Mouse (Mus musculus) ES-E14 (cell line): ENCODE measurements around the gene Wdcp. TPM values are rescaled to one million over a fixed set of nuclear protein-coding genes. Genes with fewer than 3 reads are reported as not detected.

Experiments used
- DNase-seq: peaks from one replicate; pipeline ENCODE4 v3.0.0-alpha.2; 2013; ENCODE audit warnings: low read depth, low spot score
- H3K27ac ChIP-seq: 2 replicates; pipeline ENCODE4 v1.5.1; 2012; ENCODE audit warnings: low read depth, mild to moderate bottlenecking, low read length, moderate library complexity, mixed read lengths; ENCODE audit not compliant: poor library complexity, insufficient read depth, severe bottlenecking
- H3K36me3 ChIP-seq: 2 replicates; pipeline ENCODE4 v1.6.1; 2012; ENCODE audit warnings: mild to moderate bottlenecking, low read length, moderate library complexity, mixed read lengths; ENCODE audit not compliant: control insufficient read depth, poor library complexity, insufficient read depth, severe bottlenecking
- H3K4me1 ChIP-seq, 2 experiments: fragments of 150-350 bp in 1 of 2; sonication (generic) in 1 of 2; 2 replicates each; pipeline ENCODE4 v1.6.1; 2012; ENCODE audit warnings: low read length in 2 of 2, mild to moderate bottlenecking in 1 of 2, mixed read lengths in 1 of 2; ENCODE audit not compliant: control insufficient read depth in 2 of 2, insufficient read depth in 2 of 2, poor library complexity in 1 of 2
- H3K4me3 ChIP-seq, 2 experiments: fragments of 150-350 bp in 1 of 2; sonication (generic) in 1 of 2; 2 replicates each; pipeline ENCODE4 v1.5.1; 2012; ENCODE audit warnings: low read length in 2 of 2, low read depth in 1 of 2, mild to moderate bottlenecking in 1 of 2, mixed read lengths in 1 of 2; ENCODE audit not compliant: insufficient read depth in 1 of 2, poor library complexity in 1 of 2, severe bottlenecking in 1 of 2
- H3K9ac ChIP-seq: 2 replicates; pipeline ENCODE4 v1.6.1; 2012; ENCODE audit warnings: low read depth, mild to moderate bottlenecking, low read length, mixed read lengths; ENCODE audit not compliant: poor library complexity, insufficient read depth, severe bottlenecking
- H3K9me3 ChIP-seq: fragments of 150-350 bp; sonication (generic); 2 replicates; pipeline ENCODE4 v1.6.1; 2012; ENCODE audit warnings: low read depth, mild to moderate bottlenecking, low read length; ENCODE audit not compliant: control insufficient read depth, insufficient read depth
- CHD2 ChIP-seq: IDR thresholded peaks from 2 replicates; pipeline ENCODE4 v1.6.1; 2014; ENCODE audit warnings: mild to moderate bottlenecking, low read depth, low read length, inconsistent platforms
- HCFC1 ChIP-seq: IDR thresholded peaks from 2 replicates; pipeline ENCODE4 v1.6.1; 2012; ENCODE audit warnings: low read length, inconsistent platforms, borderline replicate concordance; ENCODE audit not compliant: insufficient read depth
- MAFK ChIP-seq: IDR thresholded peaks from 2 replicates; pipeline ENCODE4 v1.6.1; 2014; ENCODE audit warnings: mild to moderate bottlenecking, low read depth, low read length, inconsistent platforms; ENCODE audit not compliant: insufficient read depth
- ZC3H11A ChIP-seq: IDR thresholded peaks from 2 replicates; pipeline ENCODE4 v1.6.1; 2012; ENCODE audit warnings: low read depth, mild to moderate bottlenecking, inconsistent platforms, low read length, borderline replicate concordance
- ZNF384 ChIP-seq: IDR thresholded peaks from 2 replicates; pipeline ENCODE4 v1.6.1; 2012; ENCODE audit warnings: low read depth, low read length, inconsistent platforms
- in situ Hi-C, 2 experiments: fragments of 600-800 bp; cut with MboI; formaldehyde crosslinking; loops; one replicate each; pipeline ENCODE4 v1.15.1; 2025; ENCODE audit warnings: low sequenced_read_pairs in 2 of 2, inconsistent platforms in 1 of 2; ENCODE audit not compliant: unreplicated experiment in 2 of 2
- total RNA-seq: library from RNA; depleted of rRNA; stranded (reverse); fragments of 300-350 nt; gene quantifications from 2 replicates; pipeline ENCODE4 v1.2.3, GENCODE M21; 2012

Wdcp gene
- total RNA-seq, 1 experiment = 19.5 TPM

DNA sequence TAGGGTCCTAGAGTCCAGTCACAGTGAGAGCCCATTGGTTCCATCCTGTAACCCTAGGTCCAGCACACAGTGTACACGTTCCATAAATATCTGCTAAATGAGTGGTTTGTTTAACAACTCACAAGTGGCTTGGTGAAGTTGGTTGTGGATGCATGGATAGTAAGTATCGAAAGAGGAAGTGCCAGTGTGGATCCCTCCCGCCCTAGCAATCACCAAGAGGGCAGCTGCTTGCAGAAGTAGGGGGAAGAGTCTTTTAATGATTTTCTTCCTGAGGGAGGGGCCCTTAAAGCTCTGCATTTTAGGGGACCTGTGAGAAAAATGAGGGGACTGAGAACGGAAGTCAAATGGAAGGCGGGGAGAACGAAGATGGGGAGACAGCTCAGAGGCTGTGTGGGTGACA lies 3.1 kb upstream of the Wdcp start:
- in situ Hi-C loops = no loop called here
- Histone ChIP-seq H3K27ac (no peak overlapping the region), H3K4me1 (peaks cover 6% of the 10 kb centered on the region in 2 experiments; a peak in 2 of 4 replicates), H3K4me3 (no peak overlapping the region), H3K9ac (no peak overlapping the region), H3K9me3 (no peaks in the 10 kb centered on the region), H3K36me3 (no peaks in the 10 kb centered on the region)
- no peak for TF ChIP-seq ZNF384
- TF ChIP-seq MAFK = no peak
- no peak for DNase-seq

DNA sequence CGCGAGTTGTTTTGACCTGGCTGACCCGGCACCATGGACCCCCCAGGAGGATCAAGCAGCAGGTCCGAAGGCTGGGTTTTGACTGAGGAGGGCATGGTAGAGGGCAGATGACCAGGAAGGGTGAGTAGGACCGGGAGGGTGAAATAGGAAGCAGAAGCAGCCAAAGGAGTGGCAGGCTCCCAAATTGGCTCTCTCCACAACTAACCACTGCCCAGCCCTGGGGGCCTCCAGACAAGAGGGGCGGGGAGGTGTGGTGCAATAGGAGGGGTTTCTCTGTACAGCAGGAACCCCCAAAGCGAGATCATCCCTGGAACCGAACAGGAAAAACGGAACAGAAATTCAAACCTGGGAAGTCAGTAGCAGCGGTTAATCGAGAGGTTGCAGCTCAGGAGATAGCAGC lies 2.4 kb upstream of the Wdcp start:
- no peak for TF ChIP-seq HCFC1
- no peak for TF ChIP-seq MAFK
- no peak for TF ChIP-seq ZNF384
- TF ChIP-seq ZC3H11A = no peak
- TF ChIP-seq CHD2 = no peak
- Histone ChIP-seq H3K27ac (no peak overlapping the region), H3K4me3 (peak overlapping the region; percentile 72 to 80), H3K9me3 (no peaks in the 10 kb centered on the region), H3K36me3 (no peaks in the 10 kb centered on the region), H3K4me1 (peaks cover 6% of the 10 kb centered on the region in 2 experiments; a peak in 2 of 4 replicates), H3K9ac (peak overlapping the region; percentile 66)
- DNase-seq = no peak
- in situ Hi-C loops = no loop called here

GRCm38 (mm10) chr12:4841392-4841887 lies 1.7 kb upstream of the Wdcp start, which contains the start of gene Fkbp1b:
Gene Fkbp1b (minus strand): TSS chr12:4841591.
- Histone ChIP-seq H3K4me3 (peak within 1 kb of the TSS; percentile 72 to 80), H3K4me1 (peaks cover 6% of the 10 kb centered on the region in 2 experiments; a peak in 2 of 4 replicates), H3K27ac (no peak within 1 kb of the TSS), H3K9ac (peak within 1 kb of the TSS; percentile 66), H3K9me3 (no peaks in the 10 kb centered on the region), H3K36me3 (no peaks in the 10 kb centered on the region)
- in situ Hi-C loops = no loop called here
- no peak for TF ChIP-seq CHD2
- no peak for TF ChIP-seq ZC3H11A
- 0 out of 2 replicates have a peak, but pooled peaks have one; percentile 52 for TF ChIP-seq HCFC1
- DNase-seq = no peak

DNA sequence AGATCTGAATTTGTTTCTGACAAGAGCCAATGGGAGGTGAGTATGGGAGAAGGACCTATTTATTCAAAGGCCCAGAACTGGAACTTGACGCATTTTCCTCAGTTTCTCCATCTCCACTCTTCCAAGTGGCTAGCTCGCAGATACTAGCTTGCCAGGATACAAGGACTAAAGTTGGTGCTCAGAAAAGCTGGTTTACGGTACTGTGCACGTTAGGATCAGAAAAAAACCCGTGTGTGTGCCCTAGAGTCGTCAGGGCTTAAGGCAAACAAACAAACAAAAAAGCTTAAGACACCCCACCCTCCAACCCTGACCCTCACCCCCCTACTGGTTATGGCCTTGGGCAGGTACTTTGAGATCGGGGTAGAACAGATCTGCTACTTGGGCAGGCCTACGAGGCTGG lies 647 bp upstream of the Wdcp start:
- DNase-seq = no peak
- H3K36me3 ChIP-seq = peaks cover 2% of the 10 kb centered on the region; the same call in 1 of the 2 replicates
- H3K4me1 ChIP-seq = peaks cover 6% of the 10 kb centered on the region in 2 experiments; a peak in 2 of 4 replicates
- in situ Hi-C loops = no loop called here
- no peaks in the 10 kb centered on the region for H3K9me3 ChIP-seq
- no peak overlapping the region for H3K9ac ChIP-seq
- TF ChIP-seq ZC3H11A (no peak), HCFC1 (no peak), MAFK (no peak), CHD2 (no peak), ZNF384 (no peak)
- no peak overlapping the region for H3K27ac ChIP-seq
- no peak overlapping the region for H3K4me3 ChIP-seq

DNA sequence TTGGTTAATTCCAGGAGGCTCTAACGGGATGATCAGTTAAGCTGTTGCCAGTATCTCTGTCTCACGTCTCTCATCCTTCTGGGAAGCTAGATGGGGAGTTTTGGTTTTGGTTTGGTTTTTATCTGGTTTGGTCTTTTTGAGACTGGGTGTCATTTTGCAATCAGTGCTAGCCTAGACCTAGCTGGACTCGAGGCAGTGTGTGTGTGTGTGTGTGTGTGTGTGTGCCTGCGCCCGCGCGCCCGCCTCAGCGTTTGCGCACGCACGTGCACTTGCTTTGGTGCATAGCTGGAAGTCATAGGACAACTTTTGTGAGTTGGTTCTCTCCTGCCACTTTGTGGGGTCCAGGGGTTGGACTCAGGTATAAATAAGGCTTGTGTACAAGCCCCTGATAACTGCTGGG lies 638 bp downstream of the Wdcp start:
- peaks cover 6% of the 10 kb centered on the region in 2 experiments; a peak in 2 of 4 replicates for H3K4me1 ChIP-seq
- no peaks in the 10 kb centered on the region for H3K9me3 ChIP-seq
- DNase-seq = no peak
- H3K9ac ChIP-seq = peak overlapping the region; percentile 86
- peaks cover 2% of the 10 kb centered on the region; the same call in 1 of the 2 replicates for H3K36me3 ChIP-seq
- H3K4me3 ChIP-seq = peak overlapping the region; percentile 93 to 97
- in situ Hi-C loops = no loop called here
- no peak for TF ChIP-seq ZC3H11A
- no peak for TF ChIP-seq CHD2
- no peak for TF ChIP-seq ZNF384
- no peak for TF ChIP-seq HCFC1
- no peak for TF ChIP-seq MAFK
- no peak overlapping the region for H3K27ac ChIP-seq
